Mouse (Mus musculus) adrenal gland, postnatal 36 days (tissue): ENCODE data around the gene Unk. TPM values are rescaled to one million over a fixed set of nuclear protein-coding genes. Genes with fewer than 3 reads are reported as not detected.

Source experiments
- DNase-seq, 2 experiments: peaks; one replicate each; pipeline ENCODE4 v3.0.0; 2021; ENCODE audit warnings: mixed read lengths in 1 of 2
- total RNA-seq, 2 experiments: library from RNA; stranded (reverse); gene quantifications; 2 replicates each; pipeline ENCODE4 v1.2.3; 2021

Gene Unk
- total RNA-seq, 2 experiments from 2014 or later, result 18.3 to 20.2 TPM

DNA sequence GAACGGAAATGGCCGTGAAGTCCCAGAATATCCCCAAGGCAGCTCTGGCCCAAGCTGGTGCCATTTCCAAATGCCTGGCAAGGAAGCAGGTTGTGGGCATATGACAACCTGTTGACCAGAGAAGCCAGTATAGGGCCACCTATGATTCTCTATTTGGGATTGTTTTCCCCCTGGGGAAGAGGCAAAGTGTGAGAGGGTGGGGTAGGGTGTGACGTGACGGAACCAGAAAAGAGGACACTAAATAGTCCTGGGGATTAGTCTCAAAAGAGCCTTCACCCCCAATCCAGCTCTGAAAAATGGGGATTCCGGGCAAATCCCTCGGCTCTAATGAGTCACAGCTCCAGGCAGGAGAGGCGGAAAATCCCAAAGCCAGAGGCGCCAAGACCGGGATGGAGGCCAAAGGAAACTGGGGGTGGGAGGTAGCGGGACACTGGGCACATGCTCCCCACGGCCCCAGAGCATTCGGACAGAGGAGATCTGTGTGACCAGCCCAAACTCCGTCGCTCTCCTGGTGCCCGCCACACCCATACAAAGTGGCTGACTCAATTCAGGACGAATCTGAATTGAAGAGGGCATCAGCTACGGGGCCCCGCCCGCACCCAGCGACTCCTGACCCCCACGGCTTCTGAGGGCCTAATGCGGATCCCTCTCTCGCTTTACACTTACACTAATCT is 78.5 kb downstream of the Unk start:
- peak; percentile 65 to 72 for DNase-seq

DNA sequence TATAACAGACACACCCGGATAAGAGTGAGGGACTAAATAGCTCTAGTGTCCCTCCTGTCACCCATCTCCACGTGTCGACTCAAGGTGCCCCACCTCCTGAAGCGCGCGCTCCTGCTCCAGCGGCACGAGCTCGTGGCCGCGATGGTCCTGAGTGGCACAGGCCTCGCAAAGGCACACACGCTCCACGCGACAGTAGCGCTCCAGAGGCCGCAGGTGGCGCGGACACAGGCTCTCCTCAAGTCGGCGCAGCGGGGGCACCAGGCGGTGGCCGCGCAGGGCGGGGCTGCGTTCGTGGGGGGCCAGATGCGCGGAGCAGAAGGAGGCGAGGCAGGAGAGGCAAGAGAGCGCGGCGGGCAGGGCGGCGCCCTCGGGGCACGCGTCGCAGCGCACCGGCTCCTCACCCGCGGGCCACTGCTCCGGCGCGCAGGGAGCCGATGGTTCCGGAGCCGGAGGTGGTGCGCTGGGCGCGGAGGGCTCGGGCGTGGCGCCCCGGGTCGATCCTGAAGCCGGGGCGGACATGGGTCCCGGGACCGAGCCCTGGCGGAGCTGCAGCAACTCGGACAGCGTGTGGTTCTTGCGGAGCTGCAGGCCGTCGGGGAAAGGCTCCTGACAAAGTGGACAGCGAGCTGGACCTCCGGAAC is 79.4 kb downstream of the Unk start:
- DNase-seq, result peak; percentile 55 to 59

DNA sequence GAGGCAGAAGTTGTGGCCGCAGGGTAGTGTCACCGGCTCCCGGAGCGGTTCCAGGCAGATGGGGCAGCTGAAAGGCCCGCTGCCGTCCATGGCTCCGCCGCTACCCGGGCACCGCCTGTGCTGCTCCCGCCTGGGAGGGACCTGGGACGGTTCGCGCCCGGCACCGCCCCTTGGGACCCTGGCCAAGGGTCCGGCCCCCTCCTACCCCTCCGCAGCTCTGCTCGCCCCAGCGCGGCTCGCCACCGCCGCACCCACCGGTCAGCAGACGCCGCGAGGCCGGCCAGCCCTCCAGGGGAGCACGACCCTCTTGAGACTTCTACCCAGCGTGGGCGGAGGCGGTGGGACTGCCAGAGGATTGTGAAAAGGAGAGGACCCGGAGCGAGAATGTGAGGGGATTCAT is 80.0 kb downstream of the Unk start:
- DNase-seq, result peak; percentile 84 to 90

DNA sequence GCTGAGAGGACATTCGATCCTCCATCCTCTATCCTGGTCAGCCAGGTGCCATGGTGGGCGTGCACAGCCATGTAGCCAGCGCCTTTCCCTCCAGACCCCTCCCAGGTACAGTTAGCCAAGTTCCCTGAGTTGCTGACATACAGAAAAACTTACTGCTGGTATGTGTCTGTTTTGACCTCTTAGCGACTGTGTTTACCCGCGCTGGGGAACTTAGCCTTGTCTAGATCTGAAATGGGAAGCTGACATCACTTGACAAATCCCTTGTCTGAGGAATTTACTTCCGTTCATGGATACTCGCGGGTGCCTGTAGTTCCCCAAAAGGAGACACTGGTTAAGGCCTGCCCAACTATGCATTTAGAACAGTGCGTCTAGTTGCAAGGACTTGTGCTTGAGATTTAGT is 80.4 kb downstream of the Unk start:
- DNase-seq, result no peak

Other genes starting within 250 kb of the Unk start
- 10 to 100 TPM; 58.9 to 72.9 TPM for gene Caskin2, start 216.7 kb upstream of the Unk start, total RNA-seq
- gene Tsen54, start 215.6 kb upstream of the Unk start, total RNA-seq, result 10 to 100 TPM; 17.1 to 21.4 TPM
- gene Llgl2, start 206.3 kb upstream of the Unk start, total RNA-seq, result 10 to 100 TPM in 1 of 2 experiments, 1 to 10 TPM in 1; 4.9 to 10.9 TPM
- under 1 TPM; 0.20 TPM for gene Myo15b, start 171.9 kb upstream of the Unk start, total RNA-seq
- under 1 TPM in 1 of 2 experiments, not detected in 1; 0.26 TPM for gene Smim5, start 130.4 kb upstream of the Unk start, total RNA-seq
- not detected for gene Smim6, start 118.3 kb upstream of the Unk start, total RNA-seq
- gene Sap30bp, start 97.0 kb upstream of the Unk start, total RNA-seq, result 10 to 100 TPM; 40.8 to 42.5 TPM
- gene Recql5, start 96.8 kb upstream of the Unk start, total RNA-seq, result 10 to 100 TPM; 20.5 to 24.8 TPM
- 1 to 10 TPM; 2.3 to 3.1 TPM for gene Itgb4, start 55.6 kb upstream of the Unk start, total RNA-seq
- 10 to 100 TPM; 40.7 to 50.3 TPM for gene Galk1, start 17.6 kb upstream of the Unk start, total RNA-seq
- gene H3f3b, start 2.4 kb upstream of the Unk start, total RNA-seq, result 100 to 1,000 TPM; 347 to 353 TPM
- gene Unc13d, start 47.6 kb downstream of the Unk start, total RNA-seq, result under 1 TPM; 0.49 to 0.66 TPM
- gene Wbp2, start 56.7 kb downstream of the Unk start, total RNA-seq, result 100 to 1,000 TPM; 157 to 178 TPM
- gene Trim47, start 96.9 kb downstream of the Unk start, total RNA-seq, result 10 to 100 TPM; 14.7 to 23.0 TPM
- 10 to 100 TPM in 1 of 2 experiments, 1 to 10 TPM in 1; 9.3 to 11.7 TPM for gene Trim65, start 100.8 kb downstream of the Unk start, total RNA-seq
- gene Mrpl38, start 108.5 kb downstream of the Unk start, total RNA-seq, result 100 to 1,000 TPM in 1 of 2 experiments, 10 to 100 TPM in 1; 95.9 to 107 TPM
- gene Fbf1, start 137.8 kb downstream of the Unk start, total RNA-seq, result 10 to 100 TPM; 38.4 to 41.6 TPM
- 10 to 100 TPM; 20.0 to 28.5 TPM for gene Ten1, start 168.5 kb downstream of the Unk start, total RNA-seq
- 100 to 1,000 TPM; 170 to 228 TPM for gene Acox1, start 168.7 kb downstream of the Unk start, total RNA-seq
- gene Evpl, start 207.8 kb downstream of the Unk start, total RNA-seq, result under 1 TPM; 0.70 to 0.82 TPM
- 10 to 100 TPM; 77.4 to 81.8 TPM for gene Srp68, start 243.9 kb downstream of the Unk start, total RNA-seq